Mouse (Mus musculus): ENCODE measurements around the gene Odf4. TPM values are rescaled to one million over a fixed set of nuclear protein-coding genes. Genes with fewer than 3 reads are reported as not detected.

Gene Odf4
- total RNA-seq, 2 experiments from 2014 or later = not detected

GRCm38 (mm10) chr11:68904375-68905137 is 22.3 kb downstream of the Odf4 start:
- peak; percentile 45 for ATAC-seq (replicated peaks; ENCODE audit: poor library complexity, severe bottlenecking)

- no peak for ATAC-seq (replicated peaks; ENCODE audit: poor library complexity, severe bottlenecking)
Measured at GRCm38 (mm10) chr11:68903775-68904174, 23.1 kb downstream of the Odf4 start.

- no peak for ATAC-seq (replicated peaks; ENCODE audit: poor library complexity, severe bottlenecking)
Measured at GRCm38 (mm10) chr11:68902823-68903222, 24.1 kb downstream of the Odf4 start.

- no peak for ATAC-seq (replicated peaks; ENCODE audit: poor library complexity, severe bottlenecking)
Measured at GRCm38 (mm10) chr11:68902367-68902766, 24.5 kb downstream of the Odf4 start.

GRCm38 (mm10) chr11:68902047-68902364 is 24.9 kb downstream of the Odf4 start:
- ATAC-seq (replicated peaks; ENCODE audit: poor library complexity, severe bottlenecking) = no peak

GRCm38 (mm10) chr11:68901351-68902046 is 25.4 kb downstream of the Odf4 start, which contains the start of gene Rpl26:
Rpl26 (plus strand) TSS chr11:68901583.
- peak; percentile 94 for ATAC-seq (replicated peaks; ENCODE audit: poor library complexity, severe bottlenecking)

- no peak for ATAC-seq (replicated peaks; ENCODE audit: poor library complexity, severe bottlenecking)
Measured at GRCm38 (mm10) chr11:68900519-68901350, 26.1 kb downstream of the Odf4 start.

GRCm38 (mm10) chr11:68899815-68900214 is 27.1 kb downstream of the Odf4 start:
- no peak for ATAC-seq (replicated peaks; ENCODE audit: poor library complexity, severe bottlenecking)

GRCm38 (mm10) chr11:68898790-68899189 is 28.1 kb downstream of the Odf4 start:
- ATAC-seq (replicated peaks; ENCODE audit: poor library complexity, severe bottlenecking) = no peak

- ATAC-seq (replicated peaks; ENCODE audit: poor library complexity, severe bottlenecking) = no peak
Measured at GRCm38 (mm10) chr11:68897838-68898237, 29.0 kb downstream of the Odf4 start.

GRCm38 (mm10) chr11:68897120-68897519 is 29.8 kb downstream of the Odf4 start:
- ATAC-seq (replicated peaks; ENCODE audit: poor library complexity, severe bottlenecking) = 0 out of 2 replicates have a peak, but pooled peaks have one; percentile 25

GRCm38 (mm10) chr11:68896247-68896646 is 30.6 kb downstream of the Odf4 start:
- ATAC-seq (replicated peaks; ENCODE audit: poor library complexity, severe bottlenecking) = no peak

- ATAC-seq (replicated peaks; ENCODE audit: poor library complexity, severe bottlenecking) = no peak
Measured at GRCm38 (mm10) chr11:68893911-68894464, 32.9 kb downstream of the Odf4 start.

- no peak for ATAC-seq (replicated peaks; ENCODE audit: poor library complexity, severe bottlenecking)
Measured at GRCm38 (mm10) chr11:68892233-68892832, 34.5 kb downstream of the Odf4 start.

- no peak for ATAC-seq (replicated peaks; ENCODE audit: poor library complexity, severe bottlenecking)
Measured at GRCm38 (mm10) chr11:68891823-68892222, 35.1 kb downstream of the Odf4 start.

GRCm38 (mm10) chr11:68890625-68891024 is 36.3 kb downstream of the Odf4 start:
- ATAC-seq (replicated peaks; ENCODE audit: poor library complexity, severe bottlenecking) = no peak

- no peak for ATAC-seq (replicated peaks; ENCODE audit: poor library complexity, severe bottlenecking)
Measured at GRCm38 (mm10) chr11:68888653-68889052, 38.2 kb downstream of the Odf4 start.

- ATAC-seq (replicated peaks; ENCODE audit: poor library complexity, severe bottlenecking) = no peak
Measured at GRCm38 (mm10) chr11:68888253-68888652, 38.6 kb downstream of the Odf4 start, which contains the start of gene Rnf222. Rnf222 (plus strand) TSS chr11:68888553.

- ATAC-seq (replicated peaks; ENCODE audit: poor library complexity, severe bottlenecking) = no peak
Measured at GRCm38 (mm10) chr11:68886091-68886490, 40.8 kb downstream of the Odf4 start.

GRCm38 (mm10) chr11:68884368-68884767 is 42.5 kb downstream of the Odf4 start:
- ATAC-seq (replicated peaks; ENCODE audit: poor library complexity, severe bottlenecking) = no peak
